Mouse (Mus musculus) kidney, adult 2 months (tissue): Measurements from ENCODE around the gene Anpep.

ENCODE experiments used
- CTCF ChIP-seq: fragments of 200-500 bp; conservative IDR thresholded peaks from 2 replicates; pipeline ENCODE4 v1.5.1; 2011; ENCODE audit warnings: low read depth, mild to moderate bottlenecking, control low read depth, low read length, moderate library complexity, mixed read lengths; ENCODE audit not compliant: insufficient read depth, insufficient read length
- POLR2A ChIP-seq: fragments of 200-500 bp; IDR thresholded peaks from one replicate; pipeline ENCODE4 v1.6.1; 2011; ENCODE audit warnings: low read depth, low read length, control low read depth

DNA sequence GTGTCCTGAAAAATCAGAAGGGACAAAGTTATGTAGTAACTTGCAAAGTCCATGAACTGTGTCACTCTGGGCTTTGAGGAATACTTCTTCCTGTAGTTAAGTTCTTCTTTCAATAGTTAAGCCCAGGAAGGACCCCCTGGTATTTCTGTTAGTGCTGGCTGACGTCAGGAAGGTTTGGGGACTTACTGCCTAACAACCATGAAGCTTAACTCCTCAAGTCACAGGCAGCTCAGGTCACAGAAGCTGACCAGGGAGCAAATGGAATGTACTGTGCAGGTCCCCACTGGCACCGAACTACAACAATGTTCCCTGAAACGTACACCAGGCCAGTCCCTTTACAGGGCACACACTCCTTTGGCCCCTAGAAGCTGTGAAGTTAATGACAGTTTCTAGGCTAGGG lies 34.4 kb upstream of the Anpep start:
- TF ChIP-seq POLR2A: no peak
- TF ChIP-seq CTCF: no peak
